Mouse (Mus musculus) brain, embryonic 14.5 days (tissue): ENCODE measurements around the gene Xpr1.

Experiments
- CTCF ChIP-seq: fragments of 200-500 bp; IDR thresholded peaks from 2 replicates; pipeline ENCODE4 v1.5.1; 2012; ENCODE audit warnings: inconsistent platforms, mild to moderate bottlenecking, moderate library complexity, borderline replicate concordance; ENCODE audit not compliant: insufficient read depth, insufficient read length; ENCODE audit errors: extremely low read depth
- POLR2A ChIP-seq: fragments of 200-500 bp; IDR thresholded peaks from 2 replicates; pipeline ENCODE4 v1.6.1; 2012; ENCODE audit warnings: mild to moderate bottlenecking, inconsistent platforms, borderline replicate concordance; ENCODE audit not compliant: poor library complexity, insufficient read depth, insufficient read length, severe bottlenecking; ENCODE audit errors: extremely low read depth

GRCm38 (mm10) chr1:155416701-155417677 lies at the start of gene Xpr1:
- TF ChIP-seq CTCF: no peak
- TF ChIP-seq POLR2A: peak; percentile 90; the same call in 1 of the 2 replicates
